Mouse (Mus musculus): ENCODE data around the gene Mllt3. TPM values are rescaled to one million over a fixed set of nuclear protein-coding genes. Genes with fewer than 3 reads are reported as not detected.

Gene Mllt3
- polyA plus RNA-seq, 1 experiment: 3.9 TPM

GRCm38 (mm10) chr4:87953268-87953667, 79.9 kb downstream of the Mllt3 start:
- no peak for DNase-seq (ENCODE audit: low read depth)

GRCm38 (mm10) chr4:87949451-87949850, 83.7 kb downstream of the Mllt3 start:
- DNase-seq (ENCODE audit: low read depth): no peak

- no peak for DNase-seq (ENCODE audit: low read depth)
Measured at GRCm38 (mm10) chr4:87944320-87944719, 88.8 kb downstream of the Mllt3 start.

- no peak for DNase-seq (ENCODE audit: low read depth)
Measured at GRCm38 (mm10) chr4:87942921-87943403, 90.2 kb downstream of the Mllt3 start.

- DNase-seq (ENCODE audit: low read depth): no peak
Measured at GRCm38 (mm10) chr4:87939474-87940154, 93.5 kb downstream of the Mllt3 start.

GRCm38 (mm10) chr4:87936326-87936725, 96.8 kb downstream of the Mllt3 start:
- DNase-seq (ENCODE audit: low read depth): no peak

GRCm38 (mm10) chr4:87933701-87934337, 99.3 kb downstream of the Mllt3 start:
- no peak for DNase-seq (ENCODE audit: low read depth)

GRCm38 (mm10) chr4:87930356-87931245, 102.6 kb downstream of the Mllt3 start:
- DNase-seq (ENCODE audit: low read depth): no peak

- no peak for DNase-seq (ENCODE audit: low read depth)
Measured at GRCm38 (mm10) chr4:87928603-87929199, 104.5 kb downstream of the Mllt3 start.

- no peak for DNase-seq (ENCODE audit: low read depth)
Measured at GRCm38 (mm10) chr4:87927354-87927753, 105.8 kb downstream of the Mllt3 start.

- no peak for DNase-seq (ENCODE audit: low read depth)
Measured at GRCm38 (mm10) chr4:87920664-87921063, 112.5 kb downstream of the Mllt3 start.

- no peak for DNase-seq (ENCODE audit: low read depth)
Measured at GRCm38 (mm10) chr4:87911172-87911994, 121.8 kb downstream of the Mllt3 start.

- no peak for DNase-seq (ENCODE audit: low read depth)
Measured at GRCm38 (mm10) chr4:87905149-87905771, 127.9 kb downstream of the Mllt3 start.

GRCm38 (mm10) chr4:87904722-87905121, 128.4 kb downstream of the Mllt3 start:
- DNase-seq (ENCODE audit: low read depth): no peak

- DNase-seq (ENCODE audit: low read depth): no peak
Measured at GRCm38 (mm10) chr4:87902584-87902983, 130.6 kb downstream of the Mllt3 start.

GRCm38 (mm10) chr4:87901166-87901565, 132.0 kb downstream of the Mllt3 start:
- no peak for DNase-seq (ENCODE audit: low read depth)

- no peak for DNase-seq (ENCODE audit: low read depth)
Measured at GRCm38 (mm10) chr4:87893498-87893897, 139.7 kb downstream of the Mllt3 start.

- DNase-seq (ENCODE audit: low read depth): no peak
Measured at GRCm38 (mm10) chr4:87893012-87893411, 140.2 kb downstream of the Mllt3 start.

- no peak for DNase-seq (ENCODE audit: low read depth)
Measured at GRCm38 (mm10) chr4:87883225-87883875, 149.8 kb downstream of the Mllt3 start.

- no peak for DNase-seq (ENCODE audit: low read depth)
Measured at GRCm38 (mm10) chr4:87881995-87882394, 151.2 kb downstream of the Mllt3 start.
